Mouse (Mus musculus): ENCODE results near the gene Crnkl1. TPM values are rescaled to one million over a fixed set of nuclear protein-coding genes. Genes with fewer than 3 reads are reported as not detected.
"Not testable (repeated sequence)": the region's sequence is repeated elsewhere in the genome, so short reads cannot be mapped to it uniquely, and the experiment has no call there.

The Crnkl1 gene
- polyA plus RNA-seq, 1 experiment from 2014 or later: 24.1 TPM

GRCm38 (mm10) chr2:145903061-145903901 is 31.5 kb downstream of the Crnkl1 start:
- peak overlapping the region; percentile 98 for H3K4me3 ChIP-seq (ENCODE audit: low read depth, low read length)

DNA sequence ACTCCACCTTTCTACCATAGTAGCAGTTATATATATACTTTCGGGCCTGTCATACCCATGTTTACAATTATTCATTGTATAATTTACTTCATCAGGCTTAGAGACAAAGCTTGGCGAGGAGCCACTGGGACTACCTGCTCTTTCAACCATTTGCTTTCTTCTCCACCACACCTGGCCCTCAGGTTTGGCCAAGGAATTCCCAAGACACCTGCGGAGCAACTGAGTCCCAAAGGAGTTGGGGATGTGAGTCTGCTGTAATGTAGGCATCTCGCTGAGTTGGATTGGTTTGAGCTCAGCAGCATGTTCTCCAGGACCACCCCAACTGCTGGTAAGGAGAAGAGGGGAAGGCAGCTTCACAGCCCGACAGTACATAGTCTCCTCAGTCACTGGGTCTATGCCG is 33.0 kb downstream of the Crnkl1 start, which contains the start of gene Naa20:
TSS of gene Naa20 (plus strand) at position 239 of the 400 bp plus-strand sequence.
- Histone ChIP-seq H3K9ac (ENCODE audit: low read depth, low read length) (0 out of 2 replicates have a peak within 1 kb of the TSS, but pooled peaks have one; percentile 2), H3K4me1 (ENCODE audit: control insufficient read depth, insufficient read depth, low read length) (peaks cover 17% of the 10 kb centered on the region), H3K4me3 (ENCODE audit: low read depth, low read length) (peak within 1 kb of the TSS; percentile 98), H3K27ac (replicated peaks; ENCODE audit: low read depth, low read length) (no peak within 1 kb of the TSS), H3K9me3 (ENCODE audit: control insufficient read depth, low read length) (no peaks in the 10 kb centered on the region), H3K27me3 (replicated peaks; ENCODE audit: control insufficient read depth, insufficient read depth, low read length) (no peaks in the 10 kb centered on the region), H3K4me2 (ENCODE audit: low read depth, low read length) (peak within 1 kb of the TSS; percentile 78), H3K36me3 (ENCODE audit: control insufficient read depth, insufficient read depth, low read length) (peaks cover 5% of the 10 kb centered on the region; the same call in 1 of the 2 replicates)
- WGBS: 83% methylated on average over 6 of the region's 6 CpGs
- ATAC-seq (ENCODE audit: low read depth) (no peak), DNase-seq (ENCODE audit: low spot score) (no peak)

More at GRCm38 (mm10) chr2:145903061-145903901, 31.5 kb downstream of the Crnkl1 start:
- DNase-seq (ENCODE audit: low spot score) (peak; percentile 96), ATAC-seq (ENCODE audit: low read depth) (peak; percentile 97)
- Histone ChIP-seq H3K4me1 (ENCODE audit: control insufficient read depth, insufficient read depth, low read length) (peaks cover 17% of the 10 kb centered on the region), H3K9ac (ENCODE audit: low read depth, low read length) (peak overlapping the region; percentile 97), H3K36me3 (ENCODE audit: control insufficient read depth, insufficient read depth, low read length) (peaks cover 9% of the 10 kb centered on the region; the same call in 1 of the 2 replicates), H3K9me3 (ENCODE audit: control insufficient read depth, low read length) (no peaks in the 10 kb centered on the region), H3K4me2 (ENCODE audit: low read depth, low read length) (peak overlapping the region; percentile 78), H3K27me3 (replicated peaks; ENCODE audit: control insufficient read depth, insufficient read depth, low read length) (no peaks in the 10 kb centered on the region), H3K27ac (replicated peaks; ENCODE audit: low read depth, low read length) (peak overlapping the region; percentile 87)
- WGBS: under 1% methylated on average over 35 of the region's 68 CpGs

DNA sequence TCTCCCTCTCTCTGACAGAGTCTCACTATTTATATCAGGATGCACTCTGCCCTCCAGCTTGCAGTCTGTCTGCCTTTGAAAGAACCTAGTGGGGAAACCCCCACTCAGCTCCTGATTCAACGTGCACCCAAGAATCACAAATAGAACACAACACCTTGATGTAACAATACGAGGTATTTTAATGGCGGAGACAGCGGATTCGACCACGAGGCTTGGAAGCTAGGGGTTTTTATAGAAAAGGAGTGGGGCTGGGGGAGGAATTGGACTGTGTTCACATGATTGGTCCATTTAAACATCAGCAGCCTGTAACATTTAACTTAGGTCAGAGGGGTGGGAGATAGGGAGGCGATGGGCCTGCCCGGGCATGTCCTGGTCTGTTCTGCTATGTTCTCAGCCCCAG is 34.5 kb downstream of the Crnkl1 start:
- not testable (repeated sequence) for H3K9ac ChIP-seq (ENCODE audit: low read depth, low read length); H3K9me3 ChIP-seq (ENCODE audit: control insufficient read depth, low read length); H3K4me3 ChIP-seq (ENCODE audit: low read depth, low read length); DNase-seq (ENCODE audit: low spot score); H3K27ac ChIP-seq (replicated peaks; ENCODE audit: low read depth, low read length); ATAC-seq (ENCODE audit: low read depth); H3K4me2 ChIP-seq (ENCODE audit: low read depth, low read length); H3K27me3 ChIP-seq (replicated peaks; ENCODE audit: control insufficient read depth, insufficient read depth, low read length); H3K36me3 ChIP-seq (ENCODE audit: control insufficient read depth, insufficient read depth, low read length)
- H3K4me1 ChIP-seq (ENCODE audit: control insufficient read depth, insufficient read depth, low read length): peaks cover 16% of the 10 kb centered on the region
- WGBS: 73% methylated on average over 6 of the region's 8 CpGs

- Histone ChIP-seq H3K4me2 (ENCODE audit: low read depth, low read length) (no peak overlapping the region), H3K27ac (replicated peaks; ENCODE audit: low read depth, low read length) (no peak overlapping the region), H3K27me3 (replicated peaks; ENCODE audit: control insufficient read depth, insufficient read depth, low read length) (no peaks in the 10 kb centered on the region), H3K9me3 (ENCODE audit: control insufficient read depth, low read length) (no peaks in the 10 kb centered on the region), H3K4me1 (ENCODE audit: control insufficient read depth, insufficient read depth, low read length) (no peaks in the 10 kb centered on the region), H3K9ac (ENCODE audit: low read depth, low read length) (no peak overlapping the region), H3K36me3 (ENCODE audit: control insufficient read depth, insufficient read depth, low read length) (no peaks in the 10 kb centered on the region), H3K4me3 (ENCODE audit: low read depth, low read length) (no peak overlapping the region)
- WGBS: 76% methylated on average over 9 of the region's 9 CpGs
- no peak for ATAC-seq (ENCODE audit: low read depth)
- no peak for DNase-seq (ENCODE audit: low spot score)
Observed at GRCm38 (mm10) chr2:145898106-145898505, 36.7 kb downstream of the Crnkl1 start.

- H3K9ac ChIP-seq (ENCODE audit: low read depth, low read length): no peak overlapping the region
- DNase-seq (ENCODE audit: low spot score) (no peak), ATAC-seq (ENCODE audit: low read depth) (no peak)
- no peaks in the 10 kb centered on the region for H3K9me3 ChIP-seq (ENCODE audit: control insufficient read depth, low read length)
- no peak overlapping the region for H3K4me2 ChIP-seq (ENCODE audit: low read depth, low read length)
- 100% methylated on average over 6 of the region's 6 CpGs for WGBS
- no peak overlapping the region for H3K4me3 ChIP-seq (ENCODE audit: low read depth, low read length)
- peaks cover 9% of the 10 kb centered on the region for H3K4me1 ChIP-seq (ENCODE audit: control insufficient read depth, insufficient read depth, low read length)
- H3K27ac ChIP-seq (replicated peaks; ENCODE audit: low read depth, low read length): no peak overlapping the region
- H3K27me3 ChIP-seq (replicated peaks; ENCODE audit: control insufficient read depth, insufficient read depth, low read length): no peaks in the 10 kb centered on the region
- no peaks in the 10 kb centered on the region for H3K36me3 ChIP-seq (ENCODE audit: control insufficient read depth, insufficient read depth, low read length)
Observed at GRCm38 (mm10) chr2:145893756-145894155, 41.1 kb downstream of the Crnkl1 start.

- DNase-seq (ENCODE audit: low spot score): peak; percentile 65
- Histone ChIP-seq H3K4me3 (ENCODE audit: low read depth, low read length) (no peak overlapping the region), H3K9me3 (ENCODE audit: control insufficient read depth, low read length) (no peaks in the 10 kb centered on the region), H3K9ac (ENCODE audit: low read depth, low read length) (no peak overlapping the region), H3K4me2 (ENCODE audit: low read depth, low read length) (no peak overlapping the region), H3K27me3 (replicated peaks; ENCODE audit: control insufficient read depth, insufficient read depth, low read length) (no peaks in the 10 kb centered on the region), H3K4me1 (ENCODE audit: control insufficient read depth, insufficient read depth, low read length) (peaks cover 27% of the 10 kb centered on the region), H3K27ac (replicated peaks; ENCODE audit: low read depth, low read length) (peak overlapping the region; percentile 21; the same call in 1 of the 2 replicates), H3K36me3 (ENCODE audit: control insufficient read depth, insufficient read depth, low read length) (peaks cover 21% of the 10 kb centered on the region)
- 62% methylated on average over 2 of the region's 2 CpGs for WGBS
- ATAC-seq (ENCODE audit: low read depth): no peak
Observed at GRCm38 (mm10) chr2:145890571-145890970, 44.2 kb downstream of the Crnkl1 start.

- H3K9me3 ChIP-seq (ENCODE audit: control insufficient read depth, low read length): no peaks in the 10 kb centered on the region
- peak; percentile 26 for ATAC-seq (ENCODE audit: low read depth)
- H3K4me2 ChIP-seq (ENCODE audit: low read depth, low read length): peak overlapping the region; percentile 12; the same call in 1 of the 2 replicates
- WGBS: 27% methylated on average over 6 of the region's 6 CpGs
- H3K9ac ChIP-seq (ENCODE audit: low read depth, low read length): no peak overlapping the region
- H3K36me3 ChIP-seq (ENCODE audit: control insufficient read depth, insufficient read depth, low read length): peaks cover 28% of the 10 kb centered on the region
- H3K4me1 ChIP-seq (ENCODE audit: control insufficient read depth, insufficient read depth, low read length): peaks cover 42% of the 10 kb centered on the region
- no peaks in the 10 kb centered on the region for H3K27me3 ChIP-seq (replicated peaks; ENCODE audit: control insufficient read depth, insufficient read depth, low read length)
- DNase-seq (ENCODE audit: low spot score): no peak
- H3K27ac ChIP-seq (replicated peaks; ENCODE audit: low read depth, low read length): peak overlapping the region; percentile 90
- H3K4me3 ChIP-seq (ENCODE audit: low read depth, low read length): no peak overlapping the region
Observed at GRCm38 (mm10) chr2:145888766-145889480, 45.9 kb downstream of the Crnkl1 start.

DNA sequence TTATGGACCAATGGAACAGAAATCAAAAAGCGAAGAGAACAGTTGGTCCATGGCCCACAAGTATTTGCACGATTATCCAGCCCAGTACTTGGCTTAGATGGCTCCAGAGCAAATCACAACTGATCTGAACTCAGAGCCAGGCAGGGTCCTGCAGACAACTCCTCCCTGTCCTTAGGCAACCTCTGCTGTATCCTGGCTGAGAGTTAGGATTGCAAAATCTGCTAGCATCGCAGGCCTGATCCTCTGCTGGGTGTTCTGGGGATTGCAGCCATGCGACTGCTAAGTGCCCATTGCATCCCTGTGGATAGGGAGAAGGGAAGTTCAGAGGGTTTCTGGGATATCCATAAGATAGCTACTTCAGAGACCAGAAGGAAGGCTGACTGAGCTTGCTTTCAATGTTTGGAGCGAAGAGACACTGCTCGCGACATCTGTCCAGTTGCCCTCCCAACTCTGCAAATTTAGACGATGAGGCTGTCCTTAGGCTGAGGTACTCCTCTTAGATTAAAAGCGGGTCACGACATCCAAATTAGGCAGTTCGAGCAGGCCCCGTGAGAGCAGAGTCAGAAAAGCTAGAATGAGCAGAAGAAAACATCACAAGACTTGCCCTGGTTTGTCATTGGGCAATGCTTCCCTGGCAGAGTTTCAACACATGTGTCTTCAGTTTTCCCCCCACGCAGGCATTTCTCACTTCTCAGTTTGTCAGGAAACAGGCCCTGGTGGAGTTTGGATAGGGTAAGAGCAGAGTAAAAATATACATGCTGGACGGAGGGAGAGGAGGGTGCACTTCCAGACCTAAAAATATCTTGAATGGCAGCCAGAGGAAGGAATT is 46.7 kb downstream of the Crnkl1 start:
- peaks cover 50% of the 10 kb centered on the region for H3K4me1 ChIP-seq (ENCODE audit: control insufficient read depth, insufficient read depth, low read length)
- H3K27ac ChIP-seq (replicated peaks; ENCODE audit: low read depth, low read length): peak overlapping the region; percentile 90
- no peak overlapping the region for H3K4me3 ChIP-seq (ENCODE audit: low read depth, low read length)
- 0 out of 2 replicates have a peak overlapping the region, but pooled peaks have one; percentile 3 for H3K4me2 ChIP-seq (ENCODE audit: low read depth, low read length)
- H3K36me3 ChIP-seq (ENCODE audit: control insufficient read depth, insufficient read depth, low read length): peaks cover 34% of the 10 kb centered on the region
- no peak overlapping the region for H3K9ac ChIP-seq (ENCODE audit: low read depth, low read length)
- H3K27me3 ChIP-seq (replicated peaks; ENCODE audit: control insufficient read depth, insufficient read depth, low read length): no peaks in the 10 kb centered on the region
- peak; percentile 83 for ATAC-seq (ENCODE audit: low read depth)
- no peaks in the 10 kb centered on the region for H3K9me3 ChIP-seq (ENCODE audit: control insufficient read depth, low read length)
- DNase-seq (ENCODE audit: low spot score): peak; percentile 94
- 30% methylated on average over 14 of the region's 14 CpGs for WGBS

All from embryonic facial prominence, embryonic 14.5 days (tissue).